28 mouse cellular contexts compared by ENCODE assay signal in genomic region chr13:95790883-95791282, GRCm38 (mm10).
DNase-seq lines count a peak whose midpoint lies in the region; ATAC-seq and TF ChIP-seq lines count a peak whose summit lies in the region.
"Had no signal": no experiment of that assay in that cellular context is flagged by ENCODE, and none has a peak within 500 bp of the region (broad histone marks: within the 10 kb centered on the region; RNA-seq: fewer than 3 reads in every experiment).

No protein-coding gene starts in this region.

- no peak for TF ChIP-seq EP300 in stomach, postnatal 0 days (optimal IDR thresholded peaks at IDR 0.05)

- H3K4me2 ChIP-seq in kidney, embryonic 14.5 days (replicated peaks; ENCODE audit: low read depth, low read length): no peak overlapping the region
- no peak overlapping the region for H3K4me2 ChIP-seq in stomach, postnatal 0 days (replicated peaks; ENCODE audit: low read depth)
- H3K4me2 ChIP-seq: heart, embryonic 11.5 days; hindbrain, embryonic 15.5 days; liver, embryonic 11.5 days; midbrain, embryonic 13.5 days; neural tube, embryonic 13.5 days had no signal

- no peaks in the 10 kb centered on the region; the same call in 1 of the 2 replicates for H3K27me3 ChIP-seq in kidney, embryonic 14.5 days (ENCODE audit: control insufficient read depth, insufficient read depth, low read length)
- H3K27me3 ChIP-seq in stomach, postnatal 0 days (ENCODE audit: control insufficient read depth, insufficient read depth, low read length): no peaks in the 10 kb centered on the region
- H3K27me3 ChIP-seq: hindbrain, embryonic 15.5 days; midbrain, embryonic 13.5 days; neural tube, embryonic 13.5 days had no signal

- ATAC-seq in kidney, embryonic 14.5 days (ENCODE audit: low FRiP score, low TSS enrichment): 0 out of 2 replicates have a peak, but pooled peaks have one; percentile 39
- peak; percentile 64 for ATAC-seq in common myeloid progenitor, adult 5-6 weeks (replicated peaks; ENCODE audit: low read depth, poor library complexity, severe bottlenecking)
- peak; percentile 43 to 52; a peak in 1 of 4 replicates for ATAC-seq in hematopoietic stem cell, adult 5-6 weeks (replicated peaks in 1 of 2; ENCODE audit: insufficient read depth in 1 of 2, low FRiP score in 2 of 2, low TSS enrichment in 1 of 2, low read depth in 1 of 2, poor library complexity in 2 of 2, severe bottlenecking in 2 of 2)
- no peak for ATAC-seq in stomach, postnatal 0 days (ENCODE audit: low FRiP score, low TSS enrichment)
- ATAC-seq: CD4-positive, CD25-positive, alpha-beta regulatory T cell, adult 4 months; forebrain, embryonic 14.5 days; midbrain, embryonic 13.5 days had no signal

- no peak overlapping the region for H3K27ac ChIP-seq in kidney, embryonic 14.5 days (ENCODE audit: low read depth, low read length)
- peak overlapping the region; percentile 70 for H3K27ac ChIP-seq in stomach, postnatal 0 days (replicated peaks)
- H3K27ac ChIP-seq: hindbrain, embryonic 15.5 days; midbrain, embryonic 13.5 days; neural tube, embryonic 13.5 days had no signal

- no peaks in the 10 kb centered on the region for H3K36me3 ChIP-seq in kidney, embryonic 14.5 days (ENCODE audit: control insufficient read depth, insufficient read depth, low read length)
- H3K36me3 ChIP-seq in stomach, postnatal 0 days (ENCODE audit: control insufficient read depth, insufficient read depth, low read length): no peaks in the 10 kb centered on the region
- H3K36me3 ChIP-seq: hindbrain, embryonic 15.5 days; midbrain, embryonic 13.5 days; neural tube, embryonic 13.5 days had no signal

- 65% methylated on average over 6 of the region's 6 CpGs for WGBS in kidney, embryonic 14.5 days
- WGBS in stomach, postnatal 0 days: 71% methylated on average over 6 of the region's 6 CpGs

- H3K4me1 ChIP-seq in kidney, embryonic 14.5 days (ENCODE audit: control insufficient read depth, insufficient read depth, low read length): peaks cover 13% of the 10 kb centered on the region; the same call in 1 of the 2 replicates
- no peaks in the 10 kb centered on the region for H3K4me1 ChIP-seq in stomach, postnatal 0 days (replicated peaks; ENCODE audit: control insufficient read depth, insufficient read depth)
- H3K4me1 ChIP-seq: midbrain, embryonic 13.5 days; neural tube, embryonic 13.5 days had no signal

- no peaks in the 10 kb centered on the region for H3K9me3 ChIP-seq in kidney, embryonic 14.5 days (ENCODE audit: control insufficient read depth, low read length)
- H3K9me3 ChIP-seq in stomach, postnatal 0 days (ENCODE audit: control insufficient read depth, low read length): no peaks in the 10 kb centered on the region
- H3K9me3 ChIP-seq: hindbrain, embryonic 15.5 days; megakaryocyte, embryonic 14.5 days; midbrain, embryonic 13.5 days; neural tube, embryonic 13.5 days had no signal

- DNase-seq in kidney, adult 8-10 months: no peak
- DNase-seq in stomach, postnatal 0 days (ENCODE audit: low spot score): no peak
- DNase-seq in layer of hippocampus, adult 18-20 months (ENCODE audit: low spot score in 2 of 2): no peak
- no peak for DNase-seq in cerebellum, postnatal 36 days
- DNase-seq: adrenal gland, postnatal 14 days; cerebellum, adult 11 months; cerebellum, adult 9-10 months; gastrocnemius, postnatal 25 days; heart, adult 18-20 months; heart, postnatal 4 days; kidney, adult 18-20 months; kidney, postnatal 10 days; lung, adult 18-20 months; lung, postnatal 10 days; retina, postnatal 1 day; right cerebral cortex, postnatal 14 days; thymus, postnatal 14 days had no signal

- H3K4me3 ChIP-seq in kidney, embryonic 14.5 days (ENCODE audit: low read length): no peak overlapping the region
- no peak overlapping the region for H3K4me3 ChIP-seq in stomach, postnatal 0 days (ENCODE audit: low read depth, low read length)
- H3K4me3 ChIP-seq: hindbrain, embryonic 15.5 days; megakaryocyte, embryonic 14.5 days; midbrain, embryonic 13.5 days; neural tube, embryonic 13.5 days had no signal

- TF ChIP-seq CTCF in stomach, postnatal 0 days (IDR thresholded peaks at IDR 0.05; ENCODE audit: low read depth): no peak

- no peak overlapping the region for H3K9ac ChIP-seq in kidney, embryonic 14.5 days (ENCODE audit: low read depth, low read length)
- H3K9ac ChIP-seq in stomach, postnatal 0 days (ENCODE audit: low read length): no peak overlapping the region
- H3K9ac ChIP-seq: hindbrain, embryonic 15.5 days; midbrain, embryonic 13.5 days; neural tube, embryonic 13.5 days had no signal
